Mouse (Mus musculus): ENCODE measurements around the gene Setd3.
"Not testable (repeated sequence)": the region's sequence is repeated elsewhere in the genome, so short reads cannot be mapped to it uniquely, and the experiment has no call there.

Gene Setd3

GRCm38 (mm10) chr12:108143624-108144498, 35.3 kb downstream of the Setd3 start:
- DNase-seq (ENCODE audit: low spot score in 2 of 2) = no peak

- DNase-seq (ENCODE audit: low spot score in 2 of 2) = no peak
Observed at GRCm38 (mm10) chr12:108135610-108136208, 43.4 kb downstream of the Setd3 start.

- DNase-seq (ENCODE audit: low spot score in 2 of 2) = no peak
Observed at GRCm38 (mm10) chr12:108133181-108133580, 45.9 kb downstream of the Setd3 start.

- no peak for DNase-seq (ENCODE audit: low spot score in 2 of 2)
Observed at GRCm38 (mm10) chr12:108132450-108133070, 46.6 kb downstream of the Setd3 start.

GRCm38 (mm10) chr12:108121288-108121687, 57.8 kb downstream of the Setd3 start:
- peak; percentile 50 to 56 for DNase-seq (ENCODE audit: low spot score in 2 of 2)

GRCm38 (mm10) chr12:108120434-108120833, 58.7 kb downstream of the Setd3 start:
- DNase-seq (ENCODE audit: low spot score in 2 of 2) = no peak

- DNase-seq (ENCODE audit: low spot score in 2 of 2) = no peak
Observed at GRCm38 (mm10) chr12:108119930-108120329, 59.2 kb downstream of the Setd3 start.

- DNase-seq (ENCODE audit: low spot score in 2 of 2) = no peak
Observed at GRCm38 (mm10) chr12:108118902-108119531, 60.1 kb downstream of the Setd3 start.

- DNase-seq (ENCODE audit: low spot score in 2 of 2) = no peak
Observed at GRCm38 (mm10) chr12:108118503-108118901, 60.6 kb downstream of the Setd3 start.

GRCm38 (mm10) chr12:108111191-108111590, 67.9 kb downstream of the Setd3 start:
- no peak for DNase-seq (ENCODE audit: low spot score in 2 of 2)

- DNase-seq (ENCODE audit: low spot score in 2 of 2) = no peak
Observed at GRCm38 (mm10) chr12:108110674-108111073, 68.4 kb downstream of the Setd3 start.

GRCm38 (mm10) chr12:108109732-108110131, 69.4 kb downstream of the Setd3 start:
- no peak for DNase-seq (ENCODE audit: low spot score in 2 of 2)

- not testable (repeated sequence) for DNase-seq (ENCODE audit: low spot score in 2 of 2)
Observed at GRCm38 (mm10) chr12:108108591-108108990, 70.5 kb downstream of the Setd3 start.

GRCm38 (mm10) chr12:108103292-108103691, 75.8 kb downstream of the Setd3 start:
- no peak for DNase-seq (ENCODE audit: low spot score in 2 of 2)

- no peak for DNase-seq (ENCODE audit: low spot score in 2 of 2)
Observed at GRCm38 (mm10) chr12:108102119-108102518, 77.0 kb downstream of the Setd3 start.

- DNase-seq (ENCODE audit: low spot score in 2 of 2) = no peak
Observed at GRCm38 (mm10) chr12:108100181-108100580, 78.9 kb downstream of the Setd3 start.

GRCm38 (mm10) chr12:108098201-108098980, 80.7 kb downstream of the Setd3 start:
- no peak for DNase-seq (ENCODE audit: low spot score in 2 of 2)

GRCm38 (mm10) chr12:108097643-108098042, 81.5 kb downstream of the Setd3 start:
- DNase-seq (ENCODE audit: low spot score in 2 of 2) = no peak

GRCm38 (mm10) chr12:108088253-108088652, 90.9 kb downstream of the Setd3 start:
- DNase-seq (ENCODE audit: low spot score in 2 of 2) = no peak

- DNase-seq (ENCODE audit: low spot score in 2 of 2) = no peak
Observed at GRCm38 (mm10) chr12:108087489-108087888, 91.6 kb downstream of the Setd3 start.

- no peak for DNase-seq (ENCODE audit: low spot score in 2 of 2)
Observed at GRCm38 (mm10) chr12:108078122-108078752, 100.9 kb downstream of the Setd3 start.

All from right cerebral cortex, postnatal 36 days (tissue).